16 mouse cellular contexts compared by ENCODE assay signal in the genomic region with DNA sequence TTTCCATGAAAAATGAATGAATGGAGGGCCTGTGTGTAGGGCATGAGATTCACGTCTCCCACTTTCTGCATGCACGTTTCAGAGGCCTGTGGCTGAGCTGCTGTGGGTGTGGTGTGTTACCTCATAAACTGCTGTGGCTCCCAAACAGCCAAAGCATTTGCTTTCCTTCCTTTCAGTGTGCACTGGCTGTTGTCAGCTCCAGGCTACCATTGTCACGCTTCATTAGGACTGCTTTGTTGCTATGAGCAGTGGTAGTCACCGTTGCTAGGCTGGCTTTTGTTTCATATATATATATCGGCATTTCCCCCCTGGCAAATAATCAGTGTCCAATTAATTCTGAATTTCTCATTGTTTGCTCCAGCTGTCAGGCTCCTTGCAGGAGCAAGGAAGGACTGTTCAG.
DNase-seq lines count a peak whose midpoint lies in the region; ATAC-seq lines count a peak whose summit lies in the region.
"Had no signal": no experiment of that assay in that cellular context is flagged by ENCODE, and none has a peak within 500 bp of the region (broad histone marks: within the 10 kb centered on the region; RNA-seq: fewer than 3 reads in every experiment).

No protein-coding gene starts in this region.

- H3K36me3 ChIP-seq in forebrain, embryonic 11.5 days (ENCODE audit: control insufficient read depth, insufficient read depth, low read length) = no peaks in the 10 kb centered on the region
- no peaks in the 10 kb centered on the region for H3K36me3 ChIP-seq in hindbrain, embryonic 14.5 days (replicated peaks; ENCODE audit: control insufficient read depth, insufficient read depth)
- H3K36me3 ChIP-seq in midbrain, embryonic 16.5 days (ENCODE audit: control insufficient read depth, insufficient read depth, low read length) = no peaks in the 10 kb centered on the region
- H3K36me3 ChIP-seq: embryonic facial prominence, embryonic 13.5 days; G1E; limb, embryonic 10.5 days; stomach, embryonic 15.5 days had no signal

- no peak overlapping the region for H3K4me2 ChIP-seq in forebrain, embryonic 11.5 days (ENCODE audit: low read depth, low read length, severe bottlenecking)
- no peak overlapping the region for H3K4me2 ChIP-seq in hindbrain, embryonic 14.5 days (replicated peaks)
- no peak overlapping the region for H3K4me2 ChIP-seq in midbrain, embryonic 16.5 days (ENCODE audit: low read length)
- H3K4me2 ChIP-seq: embryonic facial prominence, embryonic 13.5 days; stomach, embryonic 15.5 days had no signal

- 11% methylated on average over 5 of the region's 5 CpGs for WGBS in forebrain, embryonic 11.5 days
- WGBS in hindbrain, embryonic 14.5 days = 5% methylated on average over 5 of the region's 5 CpGs
- 14% methylated on average over 5 of the region's 5 CpGs for WGBS in midbrain, embryonic 16.5 days

- peak overlapping the region; percentile 70; the same call in 1 of the 2 replicates for H3K27ac ChIP-seq in forebrain, embryonic 11.5 days (ENCODE audit: low read depth, low read length)
- H3K27ac ChIP-seq in hindbrain, embryonic 14.5 days = peak overlapping the region; percentile 62
- peak overlapping the region; percentile 56 for H3K27ac ChIP-seq in midbrain, embryonic 16.5 days (ENCODE audit: low read length)
- H3K27ac ChIP-seq: embryonic facial prominence, embryonic 13.5 days; limb, embryonic 10.5 days; stomach, embryonic 15.5 days had no signal

- H3K9me3 ChIP-seq in forebrain, embryonic 11.5 days (ENCODE audit: control insufficient read depth, low read length) = no peaks in the 10 kb centered on the region
- no peaks in the 10 kb centered on the region for H3K9me3 ChIP-seq in hindbrain, embryonic 14.5 days (ENCODE audit: control insufficient read depth, low read length)
- no peaks in the 10 kb centered on the region for H3K9me3 ChIP-seq in midbrain, embryonic 16.5 days (replicated peaks; ENCODE audit: control insufficient read depth, low read length, poor library complexity, severe bottlenecking)
- H3K9me3 ChIP-seq: embryonic facial prominence, embryonic 13.5 days; limb, embryonic 10.5 days; stomach, embryonic 15.5 days had no signal

- H3K27me3 ChIP-seq in forebrain, embryonic 11.5 days (ENCODE audit: control insufficient read depth, insufficient read depth, low read length) = no peaks in the 10 kb centered on the region
- no peaks in the 10 kb centered on the region for H3K27me3 ChIP-seq in hindbrain, embryonic 14.5 days (ENCODE audit: control insufficient read depth, insufficient read depth, low read length)
- no peaks in the 10 kb centered on the region for H3K27me3 ChIP-seq in midbrain, embryonic 16.5 days (ENCODE audit: control insufficient read depth, insufficient read depth, low read depth, low read length)
- H3K27me3 ChIP-seq: embryonic facial prominence, embryonic 13.5 days; stomach, embryonic 15.5 days had no signal

- H3K9ac ChIP-seq in forebrain, embryonic 11.5 days (ENCODE audit: low read length) = no peak overlapping the region
- no peak overlapping the region for H3K9ac ChIP-seq in hindbrain, embryonic 14.5 days
- H3K9ac ChIP-seq in midbrain, embryonic 16.5 days (ENCODE audit: low read depth, low read length) = no peak overlapping the region
- H3K9ac ChIP-seq: embryonic facial prominence, embryonic 13.5 days; stomach, embryonic 15.5 days had no signal

- H3K4me3 ChIP-seq in forebrain, embryonic 11.5 days (ENCODE audit: low read depth, low read length) = no peak overlapping the region
- no peak overlapping the region for H3K4me3 ChIP-seq in hindbrain, embryonic 14.5 days (replicated peaks; ENCODE audit: low read length)
- no peak overlapping the region for H3K4me3 ChIP-seq in midbrain, embryonic 16.5 days (ENCODE audit: low read depth, low read length)
- H3K4me3 ChIP-seq: embryonic facial prominence, embryonic 13.5 days; limb, embryonic 10.5 days; stomach, embryonic 15.5 days had no signal

- intact Hi-C loops in left cerebral cortex, postnatal 4 days (cut with DNase I) = no loop called here

- peak; percentile 71 for DNase-seq in embryo, embryonic 10 days (ENCODE audit: low spot score)
- DNase-seq in forebrain, embryonic 11.5 days (ENCODE audit: low spot score) = peak; percentile 69
- DNase-seq in hindbrain, embryonic 14.5 days (ENCODE audit: low spot score) = peak; percentile 71
- DNase-seq in thymus, postnatal 10 days (ENCODE audit: low spot score in 2 of 2) = no peak
- DNase-seq in B cell, adult 2 months = no peak
- DNase-seq in left cerebral cortex, postnatal 4 days = no peak
- no peak for DNase-seq in adrenal gland, adult 2 months
- DNase-seq: cerebellum, adult 2 months; heart, postnatal 36 days; kidney, adult 9 months; thymus, postnatal 4 days had no signal

- peak; percentile 91 for ATAC-seq in forebrain, embryonic 11.5 days (replicated peaks; ENCODE audit: low FRiP score)
- peak; percentile 90 for ATAC-seq in hindbrain, embryonic 14.5 days (ENCODE audit: low FRiP score)
- peak; percentile 76 for ATAC-seq in midbrain, embryonic 16.5 days

- peaks cover 14% of the 10 kb centered on the region for H3K4me1 ChIP-seq in forebrain, embryonic 11.5 days (replicated peaks; ENCODE audit: control insufficient read depth, insufficient read depth, low read length)
- H3K4me1 ChIP-seq in hindbrain, embryonic 14.5 days (replicated peaks; ENCODE audit: control insufficient read depth, insufficient read depth, low read length) = peaks cover 13% of the 10 kb centered on the region; the same call in 1 of the 2 replicates
- peaks cover 13% of the 10 kb centered on the region for H3K4me1 ChIP-seq in midbrain, embryonic 16.5 days (ENCODE audit: control insufficient read depth, insufficient read depth, low read length)
- H3K4me1 ChIP-seq: limb, embryonic 10.5 days; stomach, embryonic 15.5 days had no signal

Comparison
In these comparisons a context has a peak if more than half of its experiments do, and no peak if none do; other contexts are left out.
1. DNase-seq: peak in embryo, embryonic 10 days (single experiment), forebrain, embryonic 11.5 days (single experiment) and hindbrain, embryonic 14.5 days (single experiment); none in thymus, postnatal 10 days (0 of 2), B cell, adult 2 months (0 of 2), left cerebral cortex, postnatal 4 days (single experiment) and adrenal gland, adult 2 months (single experiment).
2. Peak in every context shown above with its lines, with median percentiles within 50 percentile points of each other: ATAC-seq and H3K27ac ChIP-seq.